Mouse (Mus musculus) lung, postnatal 0 days (tissue): ENCODE data around the gene Dytn. TPM values are rescaled to one million over a fixed set of nuclear protein-coding genes. Genes with fewer than 3 reads are reported as not detected.

Experiments
- ATAC-seq: fragments of 200-750 bp; cut with Nextera tagmentation; 2 replicates; pipeline ENCODE4 v1.8.0; 2017; ENCODE audit warnings: moderate library complexity
- DNase-seq: peaks from one replicate; pipeline ENCODE4 v3.0.0-alpha.2; 2016; ENCODE audit warnings: low spot score
- H3K27ac ChIP-seq: fragments of 300-500 bp; sonication (generic); 2 replicates; pipeline ENCODE4 v1.5.1; 2014; ENCODE audit warnings: antibody characterized with exemption, mild to moderate bottlenecking, low read length, mixed read lengths
- H3K27me3 ChIP-seq: fragments of 300-500 bp; sonication (generic); replicated peaks from 2 replicates; pipeline ENCODE4 v1.6.1; 2014; ENCODE audit warnings: low read length, mixed read lengths; ENCODE audit not compliant: insufficient read depth
- H3K36me3 ChIP-seq: fragments of 300-500 bp; sonication (generic); 2 replicates; pipeline ENCODE4 v1.6.1; 2014; ENCODE audit warnings: low read length, mixed read lengths; ENCODE audit not compliant: insufficient read depth
- H3K4me1 ChIP-seq: fragments of 300-500 bp; sonication (generic); 2 replicates; pipeline ENCODE4 v1.6.1; 2014; ENCODE audit warnings: antibody characterized with exemption, low read depth, low read length, mixed read lengths; ENCODE audit not compliant: insufficient read depth
- H3K4me2 ChIP-seq: fragments of 300-500 bp; sonication (generic); replicated peaks from 2 replicates; pipeline ENCODE4 v1.6.1; 2014; ENCODE audit warnings: low read depth, mild to moderate bottlenecking, low read length, moderate library complexity, mixed read lengths
- H3K4me3 ChIP-seq: fragments of 300-500 bp; sonication (generic); 2 replicates; pipeline ENCODE4 v1.5.1; 2014; ENCODE audit warnings: low read depth, low read length
- H3K9ac ChIP-seq: fragments of 300-500 bp; sonication (generic); replicated peaks from 2 replicates; pipeline ENCODE4 v1.6.1; 2014; ENCODE audit warnings: low read depth, mild to moderate bottlenecking
- H3K9me3 ChIP-seq: fragments of 300-500 bp; sonication (generic); 2 replicates; pipeline ENCODE4 v1.6.1; 2016; ENCODE audit warnings: low read length, mixed read lengths
- CTCF ChIP-seq: IDR thresholded peaks from 2 replicates; pipeline ENCODE4 v1.5.1; 2016; ENCODE audit warnings: antibody characterized with exemption, mild to moderate bottlenecking
- EP300 ChIP-seq: IDR thresholded peaks from 2 replicates; pipeline ENCODE4 v1.6.1; 2016; ENCODE audit warnings: antibody characterized with exemption, mild to moderate bottlenecking, control low read depth
- WGBS: fragments of 180-500 bp; shearing (Covaris S2); extraction: QIAGEN DNeasy Blood & Tissue Kit; methylation state at CpG from one replicate; pipeline ENCODE4 v1.1.7; 2014; 5-methylcytosine and 5-hydroxymethylcytosine counted together
- polyA plus RNA-seq: library from polyadenylated mRNA; unstranded; fragments of >200 nt; fragmentation: Nextera tagmentation; extraction: Ambion mirVana; gene quantifications from 2 replicates; pipeline ENCODE4 v1.2.1, GENCODE M21; 2015

The Dytn gene
- polyA plus RNA-seq, 1 experiment from 2014 or later = not detected

DNA sequence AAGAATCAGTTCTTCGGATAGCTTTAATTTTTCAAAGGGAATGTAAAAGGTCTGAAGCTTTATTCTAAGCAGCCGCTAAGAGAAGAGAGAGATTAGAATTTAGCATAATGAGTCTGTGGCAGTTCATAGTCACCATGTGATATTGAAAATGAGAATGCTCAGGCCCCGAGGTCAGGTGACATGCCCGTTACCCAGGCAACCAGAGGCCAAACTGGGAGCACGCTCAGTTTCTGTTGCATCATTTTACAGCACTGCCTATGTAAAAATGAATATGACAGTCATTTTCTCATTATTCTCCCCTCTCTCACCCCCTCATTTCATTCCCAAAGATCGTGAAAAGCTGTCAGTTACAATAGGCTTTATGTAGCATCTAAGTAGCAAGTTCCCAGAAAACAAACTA lies 113.3 kb downstream of the Dytn start:
- peak; percentile 6 for DNase-seq
- no peak for ATAC-seq
- 56% methylated on average over 6 of the region's 6 CpGs for WGBS
- TF ChIP-seq CTCF = no peak
- TF ChIP-seq EP300 = no peak
- Histone ChIP-seq H3K27me3 (no peaks in the 10 kb centered on the region), H3K36me3 (no peaks in the 10 kb centered on the region), H3K4me3 (no peak overlapping the region), H3K9me3 (no peaks in the 10 kb centered on the region), H3K27ac (no peak overlapping the region), H3K4me1 (no peaks in the 10 kb centered on the region), H3K9ac (no peak overlapping the region), H3K4me2 (no peak overlapping the region)

Other genes starting within 250 kb of the Dytn start
- 3.5 and 4.6 TPM in 2 replicates for gene Adam23, start 241.0 kb downstream of the Dytn start, polyA plus RNA-seq
- not detected in 2 replicates for gene Gm39653, start 71.0 kb downstream of the Dytn start, polyA plus RNA-seq
- 1.7 and 3.2 TPM in 2 replicates for gene Mdh1b, start 43.4 kb upstream of the Dytn start, polyA plus RNA-seq
- gene Fastkd2, start 43.7 kb upstream of the Dytn start, polyA plus RNA-seq = 15.0 and 19.1 TPM in 2 replicates
- gene 4933402D24Rik, start 82.3 kb upstream of the Dytn start, polyA plus RNA-seq = not detected in 2 replicates